Mouse (Mus musculus): ENCODE measurements at regions not wholly inside any gene's neighbourhood (a gene's known extent, or its start where the extent isn't known, plus 50 kb on each side); places are given as distances from the start of the nearest gene placed in this dataset.
A peak's percentile ranks its signal among the peaks of the same experiment; 100 is the strongest.

DNA sequence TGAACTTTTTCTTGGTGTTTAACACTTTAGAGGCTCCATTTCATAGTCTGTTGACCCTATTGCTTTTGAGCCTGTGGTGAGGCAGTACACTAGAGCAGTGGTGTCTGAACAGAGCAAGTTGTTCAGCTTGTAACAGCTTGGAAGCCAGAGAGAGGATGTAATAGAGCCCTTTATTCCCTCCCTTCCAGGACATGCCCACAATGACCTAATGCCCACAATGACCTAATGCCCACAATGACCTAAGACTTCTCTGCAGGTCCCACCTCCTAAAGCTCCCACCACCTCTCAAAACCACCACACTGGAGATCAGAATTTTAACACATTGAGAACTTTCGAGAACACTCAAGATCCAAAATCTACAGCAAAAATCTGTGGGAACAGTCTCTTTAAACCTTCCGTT is 115.6 kb downstream of the S1pr1 start:
- DNase-seq (ENCODE audit: low spot score in 2 of 2) = no peak

GRCm38 (mm10) chr3:115596523-115596922 is 118.3 kb downstream of the S1pr1 start:
- DNase-seq (ENCODE audit: low spot score in 2 of 2) = peak in 1 of 2 experiments; percentile 43

DNA sequence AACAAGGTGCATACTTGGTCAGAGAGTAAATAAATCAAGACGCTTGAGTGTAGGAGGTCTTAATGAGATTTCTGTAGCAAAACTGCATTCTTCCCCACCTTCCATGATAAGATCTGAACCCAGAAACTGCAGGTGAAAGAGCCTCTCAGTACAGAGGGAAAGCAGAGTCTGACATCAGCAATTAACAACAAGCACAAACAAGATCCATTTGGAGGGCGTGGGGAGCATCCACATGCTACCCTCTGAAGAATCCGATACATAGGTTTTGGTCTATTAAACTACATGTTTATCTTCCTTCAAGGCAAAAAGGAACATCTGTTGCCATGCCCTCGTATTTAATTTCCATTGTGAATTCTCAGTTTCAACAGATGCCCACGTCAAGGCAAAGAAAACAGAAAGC is 124.2 kb downstream of the S1pr1 start:
- DNase-seq (ENCODE audit: low spot score in 2 of 2) = no peak

GRCm38 (mm10) chr3:115588585-115588984 is 126.3 kb downstream of the S1pr1 start:
- no peak for DNase-seq (ENCODE audit: low spot score in 2 of 2)

DNA sequence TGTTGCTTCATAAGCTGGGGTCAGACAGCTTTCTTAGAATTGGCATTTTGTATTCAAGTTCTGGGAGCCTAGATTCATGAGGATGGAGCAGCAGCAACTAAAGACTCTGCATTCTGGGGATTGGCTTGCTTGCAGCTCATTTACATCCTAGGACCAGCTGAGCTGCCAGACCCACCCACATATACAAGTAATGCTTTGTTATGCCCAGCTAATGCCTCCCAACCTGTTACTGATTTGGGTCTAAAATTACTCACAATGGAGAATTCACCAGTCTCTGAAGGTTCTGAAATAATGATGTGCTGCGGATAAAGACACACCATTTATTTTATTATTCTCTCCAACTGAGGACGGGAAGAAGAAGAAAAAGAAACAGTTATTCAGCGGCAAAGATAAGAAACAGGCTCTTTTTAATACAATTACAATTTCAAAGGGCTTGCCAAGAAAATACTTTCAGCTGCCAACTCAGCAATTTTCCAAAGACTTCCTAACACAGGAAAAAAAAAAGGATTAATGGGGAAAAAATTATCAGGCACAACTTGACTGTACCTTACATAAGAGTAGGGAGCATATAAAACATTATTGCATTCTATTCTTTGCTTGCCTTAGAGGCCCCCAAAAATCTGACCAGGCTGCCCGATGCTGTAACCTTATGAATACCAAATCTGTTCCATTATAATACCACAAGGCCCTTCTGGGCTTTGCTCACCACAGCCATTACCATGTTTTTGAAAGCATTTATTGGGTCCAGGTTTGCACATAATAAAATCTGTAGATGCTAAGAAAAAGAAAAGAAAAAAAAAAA is 134.5 kb downstream of the S1pr1 start:
- DNase-seq (ENCODE audit: low spot score in 2 of 2) = peak in 1 of 2 experiments; percentile 21

- DNase-seq (ENCODE audit: low spot score in 2 of 2) = no peak
These were observed 139.5 kb downstream of the S1pr1 start for GRCm38 (mm10) chr3:115575371-115575770.

DNA sequence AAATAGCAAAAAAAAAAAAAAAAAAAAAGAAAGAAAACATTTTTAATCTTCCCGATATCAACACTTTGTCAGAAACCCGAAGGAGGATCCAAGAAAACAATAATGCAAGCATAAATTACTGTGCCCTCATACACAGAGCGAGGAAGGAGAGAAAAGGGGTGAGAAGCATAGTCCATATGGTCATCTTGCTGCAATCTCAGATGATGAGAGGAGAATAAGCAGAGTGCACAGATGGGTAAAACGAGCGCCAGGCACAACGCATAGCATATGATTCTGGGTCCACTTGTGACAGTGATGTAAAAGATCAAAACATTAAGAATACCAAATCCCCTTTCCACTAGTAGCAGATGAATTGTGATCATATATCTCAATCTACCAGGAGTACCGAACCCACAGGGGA is 152.1 kb downstream of the S1pr1 start:
- no peak for DNase-seq (ENCODE audit: low spot score in 2 of 2)

DNA sequence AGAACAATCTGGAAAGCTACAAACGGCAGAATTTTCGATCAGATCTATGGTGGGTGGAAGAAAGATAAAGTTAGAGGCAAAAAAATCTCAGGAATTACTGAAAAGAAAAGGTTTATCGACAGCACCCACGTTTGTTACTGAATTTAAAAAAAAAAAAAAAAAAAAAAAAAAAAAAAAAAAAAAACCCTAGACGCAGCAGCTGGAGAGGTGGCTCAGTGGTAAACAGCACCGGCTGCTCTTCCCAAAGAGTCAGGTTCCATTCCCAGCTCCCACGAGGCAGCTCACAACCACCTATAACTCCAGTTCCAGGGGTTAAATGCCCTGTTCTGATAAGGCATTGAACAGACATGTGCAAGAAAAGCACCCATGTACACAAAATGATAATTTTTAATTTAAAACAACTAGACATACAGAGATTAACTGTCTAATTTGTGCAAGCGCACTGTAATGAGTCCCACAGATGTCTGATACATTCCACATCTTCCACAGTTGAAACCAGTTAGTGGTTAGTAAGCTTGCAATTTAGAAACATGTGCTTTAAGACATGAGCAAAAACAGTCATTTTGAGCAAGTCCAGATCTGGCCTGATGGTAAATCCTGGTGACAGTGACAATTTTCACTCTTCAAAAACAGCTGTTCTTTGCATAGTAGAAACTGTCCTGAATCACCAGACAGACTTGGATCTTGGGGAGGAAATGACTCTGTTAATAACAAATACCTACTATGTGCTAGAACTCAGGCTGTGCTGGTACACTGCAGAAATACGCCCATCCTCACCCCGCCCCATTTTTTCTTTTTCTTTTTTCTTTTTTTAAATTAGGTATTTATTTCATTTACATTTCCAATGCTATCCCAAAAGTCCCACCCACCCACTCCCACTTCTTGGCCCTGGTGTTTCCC is 159.8 kb downstream of the S1pr1 start:
- DNase-seq (ENCODE audit: low spot score in 2 of 2) = no peak

GRCm38 (mm10) chr3:115553848-115554515 is 160.9 kb downstream of the S1pr1 start:
- DNase-seq (ENCODE audit: low spot score in 2 of 2) = no peak

DNA sequence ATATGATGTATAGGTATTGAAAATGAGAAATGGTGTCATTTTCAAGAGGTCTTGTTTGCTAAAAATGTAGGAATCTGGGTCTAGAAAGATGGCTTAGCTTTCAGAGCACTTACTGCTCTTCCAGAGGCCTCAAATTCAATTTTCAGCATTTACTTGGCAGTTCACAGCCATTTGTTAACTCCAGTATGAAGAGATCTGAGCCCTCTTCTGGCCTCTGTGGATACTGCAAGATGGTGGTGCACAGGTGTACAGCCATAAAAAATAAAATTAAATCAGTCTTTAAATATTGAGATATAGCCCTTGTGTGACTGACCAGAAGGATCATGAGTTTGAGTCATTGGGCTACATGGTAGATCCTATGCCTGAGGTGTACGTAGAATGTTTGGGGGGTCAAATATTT is 173.1 kb downstream of the S1pr1 start:
- DNase-seq (ENCODE audit: low spot score in 2 of 2) = no peak

- DNase-seq (ENCODE audit: low spot score in 2 of 2) = no peak
These were observed 176.5 kb downstream of the S1pr1 start for GRCm38 (mm10) chr3:115538355-115538754.

- no peak for DNase-seq (ENCODE audit: low spot score in 2 of 2)
These were observed 182.6 kb downstream of the S1pr1 start for GRCm38 (mm10) chr3:115532141-115532735.

GRCm38 (mm10) chr3:115530441-115530840 is 184.4 kb downstream of the S1pr1 start:
- DNase-seq (ENCODE audit: low spot score in 2 of 2) = no peak

GRCm38 (mm10) chr3:115529918-115530317 is 185.0 kb downstream of the S1pr1 start:
- DNase-seq (ENCODE audit: low spot score in 2 of 2) = no peak

DNA sequence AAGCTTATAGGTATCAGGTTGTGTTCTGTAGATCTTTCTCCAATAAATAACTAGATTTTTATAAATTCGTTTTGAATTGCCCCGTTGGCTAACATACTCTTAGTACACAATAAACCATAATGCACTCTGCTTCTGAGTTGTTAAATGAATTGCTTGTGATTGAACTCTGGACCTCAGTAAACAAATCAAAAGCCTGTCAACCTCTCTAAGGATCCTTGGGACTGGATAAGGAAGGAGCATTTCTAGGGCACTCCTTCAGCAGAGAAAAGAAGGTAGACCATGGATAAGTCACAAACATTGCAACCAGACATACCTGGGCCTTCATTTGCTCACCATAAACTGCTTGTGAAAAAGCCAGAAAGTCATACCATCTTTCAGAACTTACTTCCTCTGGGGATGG is 191.4 kb downstream of the S1pr1 start:
- DNase-seq (ENCODE audit: low spot score in 2 of 2) = no peak

DNA sequence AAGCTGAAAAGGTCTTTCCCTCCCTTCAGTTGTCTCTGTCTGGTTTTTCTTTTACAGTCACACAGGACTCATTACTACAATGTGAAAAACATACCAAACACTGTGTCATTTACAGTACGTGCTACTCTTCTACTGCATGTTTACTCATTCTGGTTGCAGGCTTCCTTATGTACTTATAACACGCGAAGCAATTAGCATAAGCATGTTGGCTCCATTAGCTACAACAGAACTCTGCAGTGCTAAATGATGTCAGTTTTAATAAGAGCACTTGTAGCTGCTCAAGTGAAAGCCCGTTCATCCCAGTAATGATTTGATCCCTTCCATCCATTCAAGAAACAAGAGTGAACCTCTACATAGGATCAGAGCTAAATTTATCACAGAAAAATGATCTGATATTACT is 199.2 kb downstream of the S1pr1 start:
- no peak for DNase-seq (ENCODE audit: low spot score in 2 of 2)

DNA sequence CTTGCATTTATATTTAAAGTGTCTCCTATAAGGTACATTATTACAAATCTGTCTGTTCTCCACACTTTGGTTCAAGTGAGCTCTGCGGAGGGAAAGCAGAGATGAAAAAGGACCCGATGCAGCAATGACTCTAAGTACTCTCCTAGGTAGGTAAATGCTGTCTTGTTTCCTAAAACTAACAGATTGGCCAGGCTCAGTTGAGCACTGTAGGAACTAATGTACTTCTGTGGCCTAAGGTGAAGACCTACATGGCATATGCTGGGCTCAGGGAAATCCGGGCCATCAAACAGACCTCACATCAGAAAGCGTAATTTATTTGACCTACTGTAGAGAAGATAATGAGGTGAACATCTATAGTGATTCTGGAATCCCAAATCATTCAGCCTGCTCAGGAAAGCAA is 205.2 kb downstream of the S1pr1 start:
- DNase-seq (ENCODE audit: low spot score in 2 of 2) = no peak

GRCm38 (mm10) chr3:115497420-115497819 is 217.5 kb downstream of the S1pr1 start:
- no peak for DNase-seq (ENCODE audit: low spot score in 2 of 2)

DNA sequence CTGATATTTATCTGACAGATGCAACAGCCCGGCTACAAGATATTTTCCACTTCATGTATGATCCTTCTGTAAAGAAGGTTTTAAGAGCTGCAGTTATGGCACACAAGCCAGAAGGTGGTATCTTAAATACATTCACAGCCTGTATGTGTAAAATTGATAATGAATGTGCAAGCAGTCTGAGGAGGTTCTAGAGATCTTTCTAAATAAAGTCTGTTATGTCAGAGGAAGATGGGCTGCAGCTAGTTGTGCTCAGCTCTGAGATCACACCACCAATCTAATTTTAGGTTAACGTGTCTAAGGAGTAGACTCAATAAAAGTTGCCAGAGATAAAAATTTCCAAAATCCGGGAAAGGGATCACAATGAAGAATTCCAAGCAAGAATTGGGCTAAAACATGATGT is 218.8 kb downstream of the S1pr1 start:
- DNase-seq (ENCODE audit: low spot score in 2 of 2) = no peak

- DNase-seq (ENCODE audit: low spot score in 2 of 2) = no peak
These were observed 219.2 kb downstream of the S1pr1 start for GRCm38 (mm10) chr3:115495692-115496091.

DNA sequence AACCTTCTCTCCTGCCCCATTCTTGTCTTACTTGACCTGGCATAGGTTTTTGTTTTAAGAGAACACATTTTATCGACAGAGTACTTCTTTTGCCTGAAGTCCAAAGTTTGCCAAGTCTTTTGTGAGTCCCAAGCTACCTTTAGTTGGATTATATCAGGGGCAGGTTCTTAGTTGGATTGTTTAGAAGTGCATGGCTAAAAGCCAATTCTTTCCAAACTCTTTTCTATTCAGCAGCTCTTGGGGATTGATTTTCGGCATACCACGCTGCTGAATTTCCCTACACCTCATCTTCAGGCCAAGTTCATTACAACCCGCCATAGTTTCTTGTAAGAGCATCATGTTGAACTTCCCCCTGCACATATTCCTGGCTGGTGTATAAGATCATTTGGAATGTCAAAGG is 245.9 kb downstream of the S1pr1 start:
- DNase-seq (ENCODE audit: low spot score in 2 of 2) = no peak

GRCm38 (mm10) chr3:115467850-115468249 is 247.0 kb downstream of the S1pr1 start:
- DNase-seq (ENCODE audit: low spot score in 2 of 2) = no peak

Measured in left cerebral cortex, adult 8-10 months (tissue).